Mouse (Mus musculus): ENCODE measurements around the gene Mxi1.

GRCm38 (mm10) chr19:53320264-53321110 is 10.2 kb downstream of the Mxi1 start:
- TF ChIP-seq USF2 (conservative IDR thresholded peaks at IDR 0.05; ENCODE audit: low read depth, low read length), result no peak
- TF ChIP-seq CTCF (conservative IDR thresholded peaks at IDR 0.05 in 1 of 2, IDR thresholded peaks at IDR 0.05 in 1 of 2; ENCODE audit: low read depth in 2 of 2, low read length in 2 of 2), result no peak
- no peak for TF ChIP-seq MAX (IDR thresholded peaks at IDR 0.05; ENCODE audit: low read length)
- no peak for TF ChIP-seq UBTF (IDR thresholded peaks at IDR 0.05; ENCODE audit: low read depth, low read length)
- 0 out of 2 replicates have a peak, but pooled peaks have one; percentile 27 for TF ChIP-seq TCF12 (IDR thresholded peaks at IDR 0.05; ENCODE audit: low read depth, low read length)

Measured in CH12.LX (cell line).